Mouse (Mus musculus) liver, embryonic 13.5 days (tissue): ENCODE data around the gene Mrpl23. TPM values are rescaled to one million over a fixed set of nuclear protein-coding genes. Genes with fewer than 3 reads are reported as not detected.
A peak's percentile ranks its signal among the peaks of the same experiment; 100 is the strongest.

Experiments
- ATAC-seq: fragments of 200-750 bp; cut with Nextera tagmentation; 2 replicates; pipeline ENCODE4 v1.8.0; 2017; ENCODE audit warnings: low read depth, mild to moderate bottlenecking, moderate number of reproducible peaks, moderate library complexity
- DNase-seq: peaks from one replicate; pipeline ENCODE4 v3.0.0; 2022
- H3K27ac ChIP-seq: fragments of 300-500 bp; sonication (generic); 2 replicates; pipeline ENCODE4 v1.5.1; 2015; ENCODE audit warnings: moderate library complexity, mild to moderate bottlenecking, inconsistent platforms
- H3K27me3 ChIP-seq: fragments of 300-500 bp; sonication (generic); 2 replicates; pipeline ENCODE4 v1.6.1; 2015; ENCODE audit warnings: mild to moderate bottlenecking, inconsistent platforms
- H3K36me3 ChIP-seq: fragments of 300-500 bp; sonication (generic); 2 replicates; pipeline ENCODE4 v1.6.1; 2015; ENCODE audit warnings: mild to moderate bottlenecking, inconsistent platforms
- H3K4me1 ChIP-seq: fragments of 300-500 bp; sonication (generic); replicated peaks from 2 replicates; pipeline ENCODE4 v1.6.1; 2015; ENCODE audit warnings: inconsistent platforms
- H3K4me2 ChIP-seq: fragments of 300-500 bp; sonication (generic); 2 replicates; pipeline ENCODE4 v1.6.1; 2015; ENCODE audit warnings: inconsistent platforms, mild to moderate bottlenecking, moderate library complexity
- H3K4me3 ChIP-seq: fragments of 300-500 bp; sonication (generic); replicated peaks from 2 replicates; pipeline ENCODE4 v1.5.1; 2015; ENCODE audit warnings: mild to moderate bottlenecking, inconsistent platforms
- H3K9ac ChIP-seq: fragments of 300-500 bp; sonication (generic); 2 replicates; pipeline ENCODE4 v1.6.1; 2015; ENCODE audit warnings: mild to moderate bottlenecking, inconsistent platforms
- H3K9me3 ChIP-seq: fragments of 300-500 bp; sonication (generic); replicated peaks from 2 replicates; pipeline ENCODE4 v1.6.1; 2016; ENCODE audit warnings: inconsistent platforms
- WGBS: fragments of 180-500 bp; shearing (Covaris S2); methylation state at CpG from one replicate; pipeline ENCODE4 v1.1.7; 2015; ENCODE audit not compliant: insufficient replicate concordance; 5-methylcytosine and 5-hydroxymethylcytosine counted together
- polyA plus RNA-seq: library from polyadenylated mRNA; unstranded; fragments of >200 nt; fragmentation: Nextera tagmentation; extraction: Ambion mirVana; gene quantifications from 2 replicates; pipeline ENCODE4 v1.2.1, GENCODE M21; 2015

Gene Mrpl23
- polyA plus RNA-seq, 1 experiment from 2014 or later = 12.2 TPM

DNA sequence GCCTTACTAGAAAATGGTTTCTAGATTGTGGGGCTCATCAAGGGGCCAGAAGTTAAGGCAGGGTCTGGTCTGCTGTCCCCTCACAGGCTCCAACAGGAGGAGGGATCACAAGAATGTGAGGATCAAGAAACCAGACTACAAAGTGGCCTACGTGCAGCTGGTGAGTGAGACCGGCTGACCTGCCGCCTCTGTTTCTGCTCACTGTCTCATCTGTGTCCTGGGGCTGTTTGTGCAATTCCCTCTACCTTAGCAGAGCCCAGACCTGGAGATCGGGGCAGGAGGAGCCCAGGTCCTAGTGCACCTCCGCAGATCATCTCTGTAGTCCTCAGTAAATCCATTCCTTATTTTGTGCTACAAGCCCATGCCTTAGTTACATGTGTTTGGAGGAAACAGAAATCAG, 4.7 kb downstream of the Mrpl23 start:
- DNase-seq (no peak), ATAC-seq (no peak)
- H3K36me3 ChIP-seq = peaks cover 43% of the 10 kb centered on the region
- H3K4me2 ChIP-seq = no peak overlapping the region
- WGBS = 81% methylated on average over 5 of the region's 5 CpGs
- peak overlapping the region; percentile 53 for H3K27ac ChIP-seq
- H3K9ac ChIP-seq = no peak overlapping the region
- no peak overlapping the region for H3K4me3 ChIP-seq
- H3K9me3 ChIP-seq = no peaks in the 10 kb centered on the region
- H3K27me3 ChIP-seq = peaks cover 2% of the 10 kb centered on the region
- H3K4me1 ChIP-seq = peaks cover 84% of the 10 kb centered on the region

DNA sequence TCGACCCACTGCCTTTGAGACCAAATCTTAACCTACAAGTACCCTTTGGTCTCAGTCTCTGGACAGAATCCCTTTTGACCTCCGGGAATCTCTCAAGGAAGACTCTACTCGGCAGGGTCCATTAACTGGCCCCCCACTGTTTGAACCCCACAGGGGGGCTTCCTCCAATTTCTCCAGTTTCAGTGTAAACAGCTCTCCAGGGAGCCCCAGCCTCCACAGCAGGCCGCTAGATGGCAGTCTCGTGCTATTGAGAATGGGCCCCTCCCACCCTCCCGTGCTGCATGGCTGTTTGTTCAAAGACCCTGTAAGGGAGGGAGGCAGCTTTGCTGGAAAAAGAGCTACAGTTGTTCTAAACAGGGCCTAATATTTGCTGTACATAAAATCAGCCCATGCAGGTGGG, 5.4 kb downstream of the Mrpl23 start:
- H3K27me3 ChIP-seq = no peaks in the 10 kb centered on the region
- peak overlapping the region; percentile 68 for H3K27ac ChIP-seq
- DNase-seq (peak; percentile 42), ATAC-seq (peak; percentile 32; the same call in 1 of the 2 replicates)
- peak overlapping the region; percentile 51; the same call in 1 of the 2 replicates for H3K9ac ChIP-seq
- 14% methylated on average over 6 of the region's 6 CpGs for WGBS
- H3K36me3 ChIP-seq = peaks cover 43% of the 10 kb centered on the region
- H3K4me3 ChIP-seq = no peak overlapping the region
- peaks cover 84% of the 10 kb centered on the region for H3K4me1 ChIP-seq
- H3K9me3 ChIP-seq = no peaks in the 10 kb centered on the region
- no peak overlapping the region for H3K4me2 ChIP-seq

DNA sequence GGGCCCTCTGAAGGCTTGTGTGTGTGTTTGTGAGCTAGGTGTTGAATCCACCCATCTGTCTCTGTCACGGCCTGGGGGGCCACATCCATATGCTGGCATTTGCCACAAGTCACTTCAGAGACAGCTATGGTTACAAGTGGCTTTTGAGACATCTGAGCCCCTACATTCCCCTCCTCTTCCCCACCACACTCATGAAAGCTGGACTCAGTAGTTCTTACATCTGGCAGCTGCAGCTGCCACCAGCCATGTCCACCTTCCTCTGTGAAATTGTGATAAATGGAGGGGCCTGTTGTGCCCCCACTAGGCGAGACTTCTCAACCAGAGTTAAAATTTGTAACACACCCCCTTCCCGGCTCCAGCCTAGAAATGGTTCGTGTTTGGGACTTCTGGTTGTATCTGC, 5.8 kb downstream of the Mrpl23 start:
- Histone ChIP-seq H3K4me2 (no peak overlapping the region), H3K27ac (peak overlapping the region; percentile 68), H3K36me3 (peaks cover 43% of the 10 kb centered on the region), H3K9ac (peak overlapping the region; percentile 51), H3K27me3 (no peaks in the 10 kb centered on the region), H3K4me3 (no peak overlapping the region), H3K4me1 (peaks cover 85% of the 10 kb centered on the region), H3K9me3 (no peaks in the 10 kb centered on the region)
- DNase-seq (no peak), ATAC-seq (no peak)
- WGBS = 44% methylated on average over 4 of the region's 4 CpGs

DNA sequence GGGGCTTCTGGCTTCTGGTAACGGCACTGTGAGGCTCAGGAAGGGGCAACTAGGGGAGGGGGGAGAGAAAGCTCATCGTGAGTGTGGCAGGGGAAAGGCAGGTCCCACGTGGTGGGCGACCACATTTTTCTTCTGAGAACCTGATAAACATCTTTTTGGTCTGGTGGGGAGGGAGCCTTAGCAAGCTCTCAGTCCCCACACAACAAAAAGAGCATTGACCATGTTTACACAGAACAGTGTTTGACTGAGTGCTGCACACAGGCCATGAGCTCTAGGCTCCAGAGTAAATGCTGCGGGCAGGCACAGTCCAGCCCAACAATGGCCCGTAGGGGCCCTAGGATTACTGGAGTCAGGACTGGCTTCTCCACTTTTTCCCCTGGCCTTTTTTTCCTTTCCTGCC, 6.3 kb downstream of the Mrpl23 start:
- Histone ChIP-seq H3K9ac (peak overlapping the region; percentile 51; the same call in 1 of the 2 replicates), H3K27ac (peak overlapping the region; percentile 68), H3K36me3 (peaks cover 43% of the 10 kb centered on the region), H3K4me1 (peaks cover 82% of the 10 kb centered on the region), H3K9me3 (no peaks in the 10 kb centered on the region), H3K27me3 (no peaks in the 10 kb centered on the region), H3K4me3 (no peak overlapping the region), H3K4me2 (no peak overlapping the region)
- DNase-seq (no peak), ATAC-seq (0 out of 2 replicates have a peak, but pooled peaks have one; percentile 19)
- WGBS = 27% methylated on average over 6 of the region's 6 CpGs

DNA sequence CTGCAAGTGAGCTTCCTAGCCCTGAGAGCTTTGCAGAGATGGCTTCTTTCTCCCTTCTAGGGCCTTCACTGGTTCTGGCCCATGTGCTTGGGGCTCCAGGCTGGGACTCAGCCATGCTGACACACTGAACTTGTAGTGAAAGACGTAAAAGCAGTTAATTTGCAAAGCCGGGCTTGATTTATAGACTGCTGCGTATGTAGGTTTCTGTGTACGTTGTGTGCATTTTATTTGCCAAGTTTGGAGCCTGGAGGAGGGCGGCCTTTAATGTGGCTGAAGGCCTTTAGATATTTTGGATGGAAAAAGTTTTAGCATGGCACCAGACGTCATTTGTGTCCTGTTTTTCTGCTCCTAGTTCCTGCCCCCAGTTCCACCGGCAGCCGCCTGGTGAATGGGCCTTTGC, 7.3 kb downstream of the Mrpl23 start:
- no peak for DNase-seq

DNA sequence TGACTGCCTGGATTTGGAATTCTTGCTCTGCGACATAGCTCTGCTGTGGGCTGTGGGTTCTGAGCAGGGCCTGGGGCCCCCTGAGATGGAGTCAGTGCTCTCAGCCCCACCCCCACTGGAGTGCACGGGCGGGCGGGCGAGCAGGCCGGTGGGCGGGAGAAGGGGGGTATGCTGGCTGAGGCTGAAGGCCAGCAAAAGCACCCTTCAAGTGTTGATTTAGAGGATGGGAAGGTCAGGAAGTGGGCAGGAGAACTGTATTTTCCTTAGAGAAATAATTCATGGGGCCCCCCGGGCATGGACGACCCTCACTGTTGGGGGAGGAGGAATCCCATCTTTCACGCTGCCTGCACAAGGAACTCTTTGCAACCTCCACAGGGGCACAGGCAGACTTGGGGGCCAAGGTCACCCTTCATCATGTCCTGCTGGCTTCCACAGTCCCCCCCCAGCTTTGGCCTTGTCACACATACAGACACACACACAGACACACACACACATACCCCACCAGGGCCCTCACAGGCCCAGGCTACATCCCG, 10.4 kb downstream of the Mrpl23 start:
- no peak for ATAC-seq

More for the DNA sequence above, 7.3 kb downstream of the Mrpl23 start:
- Histone ChIP-seq H3K9ac (no peak overlapping the region), H3K4me2 (no peak overlapping the region), H3K4me1 (peaks cover 71% of the 10 kb centered on the region), H3K4me3 (no peak overlapping the region), H3K9me3 (no peaks in the 10 kb centered on the region), H3K27ac (peak overlapping the region; percentile 68), H3K36me3 (peaks cover 43% of the 10 kb centered on the region), H3K27me3 (no peaks in the 10 kb centered on the region)
- ATAC-seq = no peak
- WGBS = 78% methylated on average over 8 of the region's 8 CpGs

DNA sequence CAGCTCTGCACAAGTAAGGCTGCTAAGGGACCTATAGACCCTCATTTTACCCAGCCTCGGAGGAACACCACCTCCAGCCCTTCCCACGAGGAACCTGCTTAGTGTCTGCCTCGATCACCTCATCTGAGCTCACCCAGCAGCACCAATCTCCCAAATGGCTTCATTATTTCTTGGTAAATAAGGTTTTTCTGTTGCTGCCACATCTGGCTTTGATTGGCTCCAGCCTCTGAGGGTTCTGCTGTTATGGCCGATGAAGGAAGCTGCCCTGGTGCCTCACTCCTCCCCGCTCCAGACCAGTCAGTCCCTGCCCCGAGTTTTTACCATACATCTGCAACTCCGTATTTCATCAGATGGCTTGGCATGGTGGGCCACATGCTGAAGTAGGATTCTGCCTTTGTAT, 13.5 kb downstream of the Mrpl23 start:
- H3K4me3 ChIP-seq = no peak overlapping the region
- ATAC-seq (no peak), DNase-seq (no peak)
- 0 out of 2 replicates have a peak, but pooled peaks cover 6% of the 10 kb centered on the region for H3K36me3 ChIP-seq
- 75% methylated on average over 7 of the region's 7 CpGs for WGBS
- no peaks in the 10 kb centered on the region for H3K9me3 ChIP-seq
- H3K4me2 ChIP-seq = no peak overlapping the region
- H3K4me1 ChIP-seq = peaks cover 26% of the 10 kb centered on the region
- no peak overlapping the region for H3K9ac ChIP-seq
- H3K27me3 ChIP-seq = no peaks in the 10 kb centered on the region
- H3K27ac ChIP-seq = no peak overlapping the region

More for the DNA sequence above, 10.4 kb downstream of the Mrpl23 start:
- Histone ChIP-seq H3K4me1 (peaks cover 54% of the 10 kb centered on the region), H3K27me3 (no peaks in the 10 kb centered on the region), H3K9ac (no peak overlapping the region), H3K4me3 (no peak overlapping the region), H3K4me2 (no peak overlapping the region), H3K36me3 (peaks cover 24% of the 10 kb centered on the region), H3K9me3 (no peaks in the 10 kb centered on the region), H3K27ac (peak overlapping the region; percentile 18; the same call in 1 of the 2 replicates)
- no peak for DNase-seq
- WGBS = 58% methylated on average over 11 of the region's 11 CpGs

DNA sequence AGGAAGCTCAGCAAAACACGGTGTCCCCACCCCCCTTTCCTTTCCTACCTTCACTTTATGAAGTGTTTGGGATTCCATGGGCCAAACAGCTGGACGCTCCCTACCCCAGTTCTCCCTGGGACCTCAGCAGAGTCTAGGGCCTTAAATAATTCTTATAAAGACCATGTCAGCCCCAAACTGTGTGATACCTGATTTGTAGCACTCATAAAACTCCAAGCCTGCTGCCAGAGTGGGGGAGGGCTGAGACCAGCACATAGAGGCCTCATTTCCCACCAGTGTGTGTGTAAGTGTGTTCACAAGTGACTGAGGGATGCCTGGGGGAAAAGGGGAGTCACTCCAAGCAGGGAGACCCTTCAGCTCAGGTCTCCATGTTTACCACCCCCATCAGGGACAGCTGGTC, 15.4 kb downstream of the Mrpl23 start:
- Histone ChIP-seq H3K4me1 (peaks cover 21% of the 10 kb centered on the region), H3K4me2 (no peak overlapping the region), H3K27ac (no peak overlapping the region), H3K36me3 (no peaks in the 10 kb centered on the region), H3K9me3 (no peaks in the 10 kb centered on the region), H3K27me3 (no peaks in the 10 kb centered on the region), H3K9ac (no peak overlapping the region), H3K4me3 (no peak overlapping the region)
- DNase-seq (no peak), ATAC-seq (no peak)
- WGBS = 52% methylated on average over 2 of the region's 2 CpGs

DNA sequence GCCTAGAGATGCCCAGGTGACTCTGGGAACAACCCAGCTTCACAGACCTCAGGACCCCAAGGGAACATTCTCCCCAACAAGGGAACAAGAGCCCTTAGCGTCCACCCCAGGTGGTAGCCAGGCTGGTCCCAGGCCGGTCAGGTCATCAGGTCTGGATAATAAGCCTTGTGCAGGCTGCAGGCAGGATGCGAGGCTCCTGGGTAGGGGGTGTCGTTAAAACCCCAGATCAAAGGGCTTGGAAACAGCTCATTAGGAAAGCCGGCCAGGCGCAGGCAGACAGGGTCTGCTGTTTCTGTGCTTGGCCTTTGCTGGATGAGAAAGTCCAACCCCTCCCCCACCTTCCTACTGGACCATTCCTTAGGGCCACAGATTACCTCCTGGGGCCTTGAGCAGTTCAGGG, 16.2 kb downstream of the Mrpl23 start:
- Histone ChIP-seq H3K27me3 (no peaks in the 10 kb centered on the region), H3K9me3 (no peaks in the 10 kb centered on the region), H3K4me2 (no peak overlapping the region), H3K4me3 (no peak overlapping the region), H3K9ac (no peak overlapping the region), H3K36me3 (no peaks in the 10 kb centered on the region), H3K4me1 (peaks cover 24% of the 10 kb centered on the region), H3K27ac (no peak overlapping the region)
- ATAC-seq = no peak
- no peak for DNase-seq
- 73% methylated on average over 6 of the region's 6 CpGs for WGBS

DNA sequence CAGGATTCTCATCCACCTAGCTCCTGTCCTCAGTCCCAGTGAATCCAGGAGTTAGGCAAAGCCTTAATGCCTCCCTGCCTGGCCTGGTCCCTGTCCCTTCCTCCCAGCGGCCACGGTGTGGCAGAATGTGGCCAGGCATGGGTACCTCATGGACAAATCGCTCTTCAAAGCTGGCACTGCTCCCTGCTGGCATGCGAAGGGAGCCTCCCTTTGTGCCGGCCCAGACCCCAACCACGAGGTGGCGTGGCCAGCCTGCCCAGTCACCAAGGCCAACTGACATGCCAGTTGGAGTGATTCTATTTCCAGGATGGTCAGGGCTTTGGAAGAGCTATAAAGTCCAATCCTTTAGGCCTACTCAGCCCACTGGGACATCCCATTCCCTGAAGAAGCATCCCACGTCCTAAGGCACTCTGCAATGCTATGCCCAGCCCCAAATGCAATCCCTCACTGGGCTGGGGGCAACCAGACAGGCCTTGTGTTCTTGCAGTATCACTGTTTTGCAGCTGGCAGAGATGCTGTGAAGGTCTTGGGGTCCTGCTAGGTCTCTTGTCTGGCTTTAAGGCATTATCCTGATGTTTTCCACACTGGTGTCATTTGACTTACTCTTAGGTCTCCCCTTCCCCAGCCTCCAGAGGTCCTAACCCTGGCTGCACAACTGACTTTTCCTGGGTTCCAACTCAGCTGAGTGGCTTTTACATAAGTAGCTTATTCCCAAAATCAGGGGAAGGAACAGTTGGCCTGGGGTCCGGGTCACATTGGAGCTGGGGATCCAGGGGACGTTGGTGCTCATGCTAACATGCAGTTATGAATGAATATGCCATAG, 17.7 kb downstream of the Mrpl23 start:
- Histone ChIP-seq H3K4me2 (no peak overlapping the region), H3K27ac (no peak overlapping the region), H3K9ac (no peak overlapping the region), H3K27me3 (no peaks in the 10 kb centered on the region), H3K4me1 (peaks cover 38% of the 10 kb centered on the region), H3K36me3 (no peaks in the 10 kb centered on the region), H3K9me3 (no peaks in the 10 kb centered on the region), H3K4me3 (no peak overlapping the region)
- ATAC-seq (no peak), DNase-seq (no peak)
- WGBS = 67% methylated on average over 10 of the region's 10 CpGs

DNA sequence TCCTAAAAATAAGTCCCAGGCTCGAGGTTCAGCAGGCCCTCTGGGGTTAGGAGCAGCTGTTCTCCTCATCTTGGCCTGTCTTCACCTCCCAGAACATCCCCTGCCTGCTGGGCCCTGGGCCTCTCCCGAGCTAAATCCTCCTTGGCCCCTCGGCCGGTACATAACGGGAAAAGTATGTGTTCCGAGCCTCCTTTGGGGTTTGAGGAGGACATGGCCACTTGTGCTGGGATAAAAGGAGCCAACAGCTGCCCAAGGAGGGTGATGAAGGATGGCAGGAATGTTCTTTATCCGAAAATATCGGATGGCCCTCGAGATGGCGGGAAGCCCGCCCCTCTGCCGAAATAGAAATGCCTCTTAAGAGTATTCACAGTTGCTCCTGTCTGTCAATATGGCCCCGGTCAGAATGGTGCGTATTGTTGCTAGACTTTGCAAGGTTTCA, 18.5 kb downstream of the Mrpl23 start:
- Histone ChIP-seq H3K27me3 (no peaks in the 10 kb centered on the region), H3K4me3 (no peak overlapping the region), H3K4me1 (peaks cover 38% of the 10 kb centered on the region), H3K36me3 (no peaks in the 10 kb centered on the region), H3K9me3 (no peaks in the 10 kb centered on the region), H3K4me2 (no peak overlapping the region), H3K9ac (no peak overlapping the region), H3K27ac (no peak overlapping the region)
- ATAC-seq (no peak), DNase-seq (no peak)
- 81% methylated on average over 14 of the region's 14 CpGs for WGBS
